18 mouse cellular contexts compared by ENCODE assay signal in the genomic region with DNA sequence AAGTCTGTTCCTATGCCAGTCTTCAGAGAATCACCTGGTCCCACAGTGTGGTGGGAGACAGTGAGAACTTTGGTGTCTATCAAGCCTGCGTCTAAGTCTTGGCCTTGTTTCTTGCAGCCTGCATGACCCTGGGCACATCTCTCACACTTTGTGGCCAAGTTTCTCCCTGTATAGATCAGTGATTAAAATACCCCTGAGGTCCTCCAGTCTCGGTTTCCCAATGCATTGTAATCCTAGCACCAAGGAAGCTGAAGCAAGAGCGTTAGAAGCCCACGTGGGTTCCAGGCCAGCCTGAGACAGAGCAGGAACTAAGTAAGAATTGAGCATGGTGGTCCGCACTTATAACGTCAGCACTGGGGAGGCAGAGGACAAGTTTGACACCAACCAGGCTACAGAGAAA.
"Had no signal": no experiment of that assay in that cellular context is flagged by ENCODE, and none has a peak within 500 bp of the region (broad histone marks: within the 10 kb centered on the region; RNA-seq: fewer than 3 reads in every experiment).

No protein-coding gene starts in this region.

- DNase-seq: cerebellum, adult 2 months; cerebellum, adult 8-10 months; cerebellum, adult 9-10 months; cerebellum, adult 9-11 months; cerebellum, postnatal 10 days; cerebellum, postnatal 14 days; cerebellum, postnatal 25 days; cerebellum, postnatal 36 days; embryo, embryonic 11 days; forebrain, postnatal 0 days; gastrocnemius, adult 2 months; gastrocnemius, postnatal 10 days; gastrocnemius, postnatal 14 days; gastrocnemius, postnatal 25 days; gastrocnemius, postnatal 36 days; heart, adult 11 months; heart, adult 18-20 months; heart, adult 2 months had no signal
